Mouse (Mus musculus) naive thymus-derived CD4-positive, alpha-beta T cell, adult 5 months (primary cell): Measurements from ENCODE around the gene Adgrg1. TPM values are rescaled to one million over a fixed set of nuclear protein-coding genes. Genes with fewer than 3 reads are reported as not detected.

Experiments used
- polyA plus RNA-seq: library from polyadenylated mRNA; unstranded; fragments of 100-300 nt; shearing (Covaris generic); gene quantifications from one replicate; pipeline ENCODE4 v1.2.1, GENCODE M21; 2017

The Adgrg1 gene
- 0.16 TPM for polyA plus RNA-seq

DNA sequence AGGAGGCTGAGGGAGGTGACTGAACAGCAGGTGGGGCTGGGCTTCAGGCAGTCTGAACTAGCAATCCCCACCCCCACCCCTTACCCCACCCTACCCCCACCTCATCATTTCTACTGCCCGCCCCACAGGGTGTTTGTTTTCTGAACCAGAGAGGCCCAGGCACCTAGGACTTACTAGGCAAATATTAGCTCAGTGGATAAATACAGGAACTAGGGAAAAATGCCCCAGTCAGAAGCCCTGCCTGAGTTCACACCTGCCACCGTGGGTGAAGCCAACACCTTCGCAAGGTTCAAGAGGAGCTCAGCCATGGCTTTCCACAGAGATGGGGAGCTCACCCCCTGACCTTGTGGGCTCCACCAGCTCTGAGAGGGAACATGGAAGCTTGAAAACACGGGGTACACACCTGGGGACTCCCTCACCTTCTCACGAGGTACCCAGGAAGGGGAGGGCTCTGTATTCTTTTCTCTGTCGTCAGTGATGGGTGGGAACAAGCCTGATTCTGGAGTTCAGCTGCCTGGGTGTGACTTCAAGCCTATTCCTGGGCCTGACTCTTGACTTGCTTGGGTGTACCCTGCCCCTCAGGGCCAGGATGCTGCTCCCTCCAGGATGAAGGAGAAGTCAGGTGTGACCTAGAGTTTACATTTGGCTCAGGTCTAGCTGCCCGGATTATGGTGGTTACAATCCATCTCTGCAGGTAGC lies at the start of gene Adgrg1:
Gene Adgrg1 (plus strand): TSS at position 285 of the 699 bp plus-strand sequence.

DNA sequence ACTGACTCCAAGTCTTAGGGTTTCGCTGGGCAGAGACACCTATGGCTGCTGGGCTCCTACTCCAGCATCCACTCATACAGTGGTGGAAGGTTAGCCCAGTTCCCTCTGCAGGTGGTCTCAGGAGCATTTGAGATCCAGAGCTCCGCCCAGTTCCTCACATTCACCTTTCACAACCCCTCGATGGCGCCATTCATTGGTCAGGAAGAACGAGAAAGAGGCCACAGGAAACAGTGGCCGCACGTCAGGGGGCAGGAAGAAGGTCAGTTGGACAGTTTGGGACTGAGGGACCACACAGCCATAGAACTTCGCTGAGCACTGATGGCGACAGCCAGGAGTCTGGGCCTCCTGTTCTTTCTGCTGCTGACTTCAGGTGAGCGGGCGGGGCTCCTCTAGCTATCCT lies 42.9 kb downstream of the Adgrg1 start, which contains the start of gene Adgrg3:
Gene Adgrg3 (plus strand): TSS at position 242 of the 400 bp plus-strand sequence.

GRCm38 (mm10) chr8:95054927-95055510 lies 80.5 kb downstream of the Adgrg1 start, which contains the start of gene Drc7:
Gene Drc7, plus strand, starts transcription at chr8:95055103.

Other genes with a start within 250 kb of the Adgrg1 start
- gene Ccl22, start 229.2 kb upstream of the Adgrg1 start, polyA plus RNA-seq: not detected
- not detected for gene Cx3cl1, start 202.7 kb upstream of the Adgrg1 start, polyA plus RNA-seq
- not detected for gene Ccl17, start 164.3 kb upstream of the Adgrg1 start, polyA plus RNA-seq
- gene Coq9, start 136.4 kb upstream of the Adgrg1 start, polyA plus RNA-seq: 44.9 TPM
- 86.0 TPM for gene Ciapin1, start 136.4 kb upstream of the Adgrg1 start, polyA plus RNA-seq
- 88.2 TPM for gene Polr2c, start 117.3 kb upstream of the Adgrg1 start, polyA plus RNA-seq
- gene Dok4, start 98.4 kb upstream of the Adgrg1 start, polyA plus RNA-seq: 1.6 TPM
- gene Ccdc102a, start 56.7 kb upstream of the Adgrg1 start, polyA plus RNA-seq: 1.2 TPM
- gene Adgrg5, start 51.1 kb upstream of the Adgrg1 start, polyA plus RNA-seq: 0.98 TPM
- 3.1 TPM for gene Adgrg3, start 42.9 kb downstream of the Adgrg1 start, polyA plus RNA-seq
- not detected for gene Drc7, start 80.4 kb downstream of the Adgrg1 start, polyA plus RNA-seq
- gene Katnb1, start 106.4 kb downstream of the Adgrg1 start, polyA plus RNA-seq: 11.8 TPM
- 0.92 TPM for gene Kifc3, start 228.1 kb downstream of the Adgrg1 start, polyA plus RNA-seq